Mouse (Mus musculus): ENCODE data around the gene Iqschfp.

The Iqschfp gene

DNA sequence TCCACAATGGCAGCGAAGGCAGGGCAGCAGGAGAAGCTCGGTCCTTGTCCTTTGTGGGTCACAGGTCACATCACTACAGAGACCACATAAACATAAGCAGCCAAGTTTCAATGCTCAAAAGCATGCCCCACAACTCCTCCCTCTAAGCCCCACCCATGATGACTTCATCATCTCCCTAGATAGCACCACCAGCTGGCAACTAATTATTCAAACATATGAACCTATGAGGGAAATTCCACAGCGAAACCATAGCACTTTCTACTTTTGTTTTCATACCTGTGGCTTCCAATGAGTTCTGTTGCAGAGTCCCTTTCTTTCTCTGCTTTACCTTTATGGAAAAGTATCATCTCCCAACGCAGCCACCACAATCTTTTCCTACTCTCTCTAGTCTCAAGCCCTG, 443.5 kb downstream of the Iqschfp start:
- DNase-seq (ENCODE audit: low read depth, low spot score), result no peak

- DNase-seq (ENCODE audit: low read depth, low spot score), result no peak
Measured at GRCm38 (mm10) chr3:68350624-68351023, 458.6 kb downstream of the Iqschfp start.

DNA sequence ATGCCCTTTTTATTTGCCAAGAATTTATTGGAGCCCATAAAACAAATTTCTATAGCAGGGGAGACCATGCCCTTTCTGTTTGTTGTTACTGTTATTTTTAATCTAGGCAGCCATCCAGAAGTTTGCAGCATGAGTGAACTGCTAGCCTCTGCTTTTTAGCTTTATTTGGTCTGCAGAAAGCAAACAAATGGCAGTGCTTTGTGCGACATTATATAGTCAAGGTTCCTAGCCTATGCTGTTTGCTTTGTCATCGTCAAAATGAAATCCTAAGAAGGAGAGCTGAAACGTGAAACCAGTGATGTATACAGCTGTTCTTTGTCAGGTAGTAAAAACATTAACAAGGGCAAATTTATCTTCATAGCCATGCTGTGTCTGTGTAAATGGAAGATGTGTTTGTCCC, 459.4 kb downstream of the Iqschfp start:
- no peak for DNase-seq (ENCODE audit: low read depth, low spot score)

GRCm38 (mm10) chr3:68352961-68353360, 460.9 kb downstream of the Iqschfp start:
- DNase-seq (ENCODE audit: low read depth, low spot score), result no peak

GRCm38 (mm10) chr3:68353492-68353891, 461.5 kb downstream of the Iqschfp start:
- no peak for DNase-seq (ENCODE audit: low read depth, low spot score)

- DNase-seq (ENCODE audit: low read depth, low spot score), result no peak
Measured at GRCm38 (mm10) chr3:68356516-68356915, 464.5 kb downstream of the Iqschfp start.

- no peak for DNase-seq (ENCODE audit: low read depth, low spot score)
Measured at GRCm38 (mm10) chr3:68368029-68368428, 476.0 kb downstream of the Iqschfp start.

- DNase-seq (ENCODE audit: low read depth, low spot score), result no peak
Measured at GRCm38 (mm10) chr3:68372925-68373324, 480.9 kb downstream of the Iqschfp start.

GRCm38 (mm10) chr3:68375100-68375508, 483.1 kb downstream of the Iqschfp start:
- DNase-seq (ENCODE audit: low read depth, low spot score), result no peak

GRCm38 (mm10) chr3:68377452-68378198, 485.6 kb downstream of the Iqschfp start:
- DNase-seq (ENCODE audit: low read depth, low spot score), result no peak

GRCm38 (mm10) chr3:68378799-68379198, 486.8 kb downstream of the Iqschfp start:
- DNase-seq (ENCODE audit: low read depth, low spot score), result no peak

DNA sequence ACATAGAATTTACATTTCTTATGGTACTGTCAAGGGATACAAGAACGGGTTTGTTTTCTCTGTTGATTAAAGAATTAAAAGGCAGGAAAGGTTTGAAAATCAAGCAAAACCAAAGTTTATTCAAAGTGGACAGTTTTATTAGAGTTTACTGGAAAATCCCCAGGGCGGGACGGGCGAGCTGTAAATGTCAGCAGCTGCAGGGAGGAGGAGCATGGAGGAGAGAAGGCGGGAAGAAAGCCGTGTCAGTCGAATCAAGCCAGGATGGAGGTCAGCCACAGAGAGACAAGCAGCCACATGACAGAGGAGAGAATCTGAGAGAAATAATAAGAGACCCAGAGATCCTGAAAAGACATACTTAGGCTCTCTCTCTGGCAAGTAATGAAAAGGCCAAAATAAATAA, 487.2 kb downstream of the Iqschfp start:
- no peak for DNase-seq (ENCODE audit: low read depth, low spot score)

DNA sequence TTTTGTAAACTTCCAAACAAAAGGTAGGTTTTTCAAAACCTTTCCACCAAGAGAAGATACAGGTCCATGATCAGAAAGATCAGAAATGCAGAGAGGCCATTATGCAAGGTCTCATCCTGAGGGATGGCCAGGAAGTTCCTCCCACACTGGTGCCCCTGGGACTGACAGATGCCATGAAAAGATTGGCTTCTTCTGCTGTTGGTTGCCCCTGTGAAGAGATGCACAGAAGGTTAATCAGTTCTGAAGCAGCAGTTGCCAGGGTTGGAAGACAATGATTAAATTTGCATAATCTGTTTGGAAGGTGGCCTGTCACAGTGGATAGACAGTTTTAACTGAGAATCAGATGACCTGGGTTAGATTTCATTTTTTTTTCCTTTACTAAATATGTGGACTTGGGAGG, 491.6 kb downstream of the Iqschfp start:
- DNase-seq (ENCODE audit: low read depth, low spot score), result no peak

- DNase-seq (ENCODE audit: low read depth, low spot score), result no peak
Measured at GRCm38 (mm10) chr3:68385544-68385943, 493.5 kb downstream of the Iqschfp start.

GRCm38 (mm10) chr3:68388023-68388422, 496.0 kb downstream of the Iqschfp start:
- no peak for DNase-seq (ENCODE audit: low read depth, low spot score)

- DNase-seq (ENCODE audit: low read depth, low spot score), result no peak
Measured at GRCm38 (mm10) chr3:68393578-68393977, 501.5 kb downstream of the Iqschfp start.

- DNase-seq (ENCODE audit: low read depth, low spot score), result no peak
Measured at GRCm38 (mm10) chr3:68398691-68399090, 506.7 kb downstream of the Iqschfp start.

GRCm38 (mm10) chr3:68400121-68400520, 508.1 kb downstream of the Iqschfp start:
- no peak for DNase-seq (ENCODE audit: low read depth, low spot score)

GRCm38 (mm10) chr3:68403343-68403742, 511.3 kb downstream of the Iqschfp start:
- DNase-seq (ENCODE audit: low read depth, low spot score), result no peak

GRCm38 (mm10) chr3:68403783-68404217, 511.8 kb downstream of the Iqschfp start:
- no peak for DNase-seq (ENCODE audit: low read depth, low spot score)

DNA sequence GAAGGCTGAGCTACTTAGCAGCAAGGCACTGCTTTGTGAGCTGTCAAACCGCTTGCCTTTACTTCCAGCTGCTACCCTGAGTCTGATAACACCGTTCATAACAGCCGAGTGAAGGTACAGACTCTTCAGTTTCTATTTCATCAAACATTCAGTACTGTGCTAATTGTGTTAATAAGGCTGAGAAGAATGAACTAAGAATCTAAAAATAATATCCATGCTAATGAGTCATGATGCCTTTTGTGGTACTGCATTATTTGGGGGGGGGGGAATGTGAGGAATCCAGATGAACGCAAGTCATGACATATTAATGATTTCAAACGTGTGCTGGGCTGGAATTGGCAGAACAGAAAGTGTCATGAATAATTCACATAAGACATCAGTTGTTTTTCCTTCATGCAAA, 513.7 kb downstream of the Iqschfp start:
- DNase-seq (ENCODE audit: low read depth, low spot score), result no peak

GRCm38 (mm10) chr3:68412262-68412661, 520.2 kb downstream of the Iqschfp start:
- DNase-seq (ENCODE audit: low read depth, low spot score), result no peak

DNA sequence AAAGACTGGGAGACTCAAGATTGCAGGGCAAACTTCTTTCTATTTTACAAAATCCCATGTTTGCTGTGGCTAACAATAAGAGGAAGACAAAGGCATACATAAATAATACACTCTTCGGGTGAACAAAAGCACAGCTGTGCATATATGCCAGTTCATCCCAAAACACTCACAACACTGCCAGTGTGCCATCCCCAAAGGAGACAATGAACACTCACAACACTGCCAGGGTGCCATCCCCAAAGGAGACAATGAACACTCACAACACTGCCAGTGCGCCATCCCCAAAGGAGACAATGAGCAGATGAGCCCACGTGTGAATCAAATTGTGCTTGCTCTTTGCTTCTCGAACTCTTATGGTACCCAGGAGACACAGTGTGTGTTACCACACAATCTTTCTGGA, 527.8 kb downstream of the Iqschfp start:
- no peak for DNase-seq (ENCODE audit: low read depth, low spot score)

DNA sequence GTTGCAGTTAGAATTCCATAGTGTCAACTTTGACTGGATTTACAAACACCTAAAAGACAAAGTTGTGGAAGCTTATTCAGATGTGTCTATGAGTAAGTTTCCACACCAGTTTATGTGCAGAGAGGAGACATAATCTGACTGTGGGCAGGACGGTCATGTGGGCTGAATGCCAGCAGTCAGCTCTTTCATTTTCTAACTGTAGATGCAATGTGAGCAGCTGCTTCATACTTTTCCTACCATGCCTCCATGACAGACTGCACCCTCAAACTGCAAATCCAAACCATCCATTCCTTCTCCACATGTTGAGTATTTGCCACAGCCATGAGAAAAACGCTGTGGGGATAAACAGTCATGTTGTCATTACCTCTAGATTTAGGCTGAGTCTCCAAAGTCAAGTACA, 528.9 kb downstream of the Iqschfp start:
- no peak for DNase-seq (ENCODE audit: low read depth, low spot score)

Measured in retina, adult 2 months (tissue).